Mouse (Mus musculus) urinary bladder, postnatal 4 days (tissue): ENCODE results near the gene Mei1.

Experiments
- DNase-seq, 2 experiments: peaks; one replicate each; pipeline ENCODE4 v3.0.0; 2021 to 2022; ENCODE audit warnings: low spot score in 2 of 2

Gene Mei1

DNA sequence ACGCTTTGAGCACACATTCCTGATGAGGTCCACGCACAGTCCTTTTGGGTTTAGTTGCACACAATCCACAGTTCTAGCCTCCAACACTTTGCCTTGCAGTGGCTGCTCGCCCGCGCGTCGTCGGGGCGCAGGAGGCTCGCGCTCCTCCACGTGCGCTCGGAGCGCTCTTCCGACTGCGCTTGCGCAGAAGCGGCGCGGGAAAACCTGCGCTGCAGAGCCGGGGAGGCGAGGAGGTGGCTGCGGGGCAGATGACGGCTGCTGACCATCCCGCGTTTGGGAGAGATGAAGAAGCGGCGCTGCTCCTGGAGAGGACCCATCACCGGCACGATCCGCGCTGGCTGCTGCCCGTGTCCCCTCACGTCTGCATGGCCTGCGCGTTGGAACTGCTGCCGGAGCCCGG is at the start of gene Mei1:
Mei1 (plus strand) TSS at position 99 of the 400 bp plus-strand sequence.
- DNase-seq: no peak

DNA sequence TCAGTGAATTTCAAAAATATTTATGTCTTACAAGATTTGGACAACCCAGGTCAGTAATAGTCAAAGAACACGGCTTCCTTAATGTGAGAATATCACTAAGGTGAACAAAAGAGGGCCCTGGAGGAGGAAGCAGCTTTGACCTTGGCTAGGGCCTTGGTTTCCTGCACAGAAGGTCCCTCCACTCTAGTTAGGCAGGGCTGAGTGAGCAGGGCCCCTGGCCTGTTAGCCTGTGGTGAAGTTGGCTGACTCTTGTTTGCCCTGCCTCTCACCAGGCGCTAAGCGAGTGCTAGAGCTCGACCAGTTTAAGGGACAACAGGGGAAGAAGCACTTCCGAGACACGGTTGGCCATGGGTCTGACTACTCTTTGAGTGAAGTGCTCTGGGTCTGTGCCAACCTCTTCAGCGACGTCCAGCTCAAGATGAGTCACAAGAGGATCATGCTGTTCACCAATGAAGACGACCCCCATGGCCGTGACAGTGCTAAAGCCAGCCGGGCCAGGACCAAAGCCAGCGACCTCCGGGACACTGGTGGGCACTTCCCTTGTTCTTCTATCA is 47.2 kb upstream of the Mei1 start:
- DNase-seq: no peak

DNA sequence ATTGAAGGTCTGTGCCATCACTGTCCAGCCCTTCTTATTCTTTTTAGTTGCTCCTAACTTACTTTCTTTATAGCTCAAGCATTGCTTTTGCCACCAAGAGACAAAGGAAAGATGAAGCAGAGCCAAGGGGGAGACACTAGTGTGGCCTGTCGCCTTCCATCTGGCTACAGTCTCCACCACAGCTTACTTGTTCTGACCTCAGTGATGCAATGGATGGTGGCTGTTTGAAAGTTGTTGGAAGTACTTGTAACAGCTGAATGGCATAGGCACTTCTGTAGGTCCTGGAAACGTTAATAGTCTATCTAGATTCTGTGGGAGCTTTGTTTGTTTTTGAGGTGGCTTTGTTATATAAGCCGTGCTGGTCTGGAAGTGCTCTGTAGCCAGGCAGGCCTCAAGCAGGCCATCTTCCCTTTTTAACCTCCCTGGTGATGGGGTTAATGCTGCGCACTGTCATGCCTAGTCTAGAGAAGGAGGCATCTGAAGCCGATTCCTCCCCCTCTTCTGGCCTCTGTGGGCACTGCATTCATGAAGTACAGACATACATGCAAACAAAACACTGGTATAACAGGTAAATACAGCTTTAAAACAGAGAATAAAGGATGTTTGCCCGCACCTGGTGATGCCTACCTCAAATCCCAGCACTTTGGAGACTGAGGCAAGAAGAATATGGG is 45.7 kb upstream of the Mei1 start:
- DNase-seq: no peak

DNA sequence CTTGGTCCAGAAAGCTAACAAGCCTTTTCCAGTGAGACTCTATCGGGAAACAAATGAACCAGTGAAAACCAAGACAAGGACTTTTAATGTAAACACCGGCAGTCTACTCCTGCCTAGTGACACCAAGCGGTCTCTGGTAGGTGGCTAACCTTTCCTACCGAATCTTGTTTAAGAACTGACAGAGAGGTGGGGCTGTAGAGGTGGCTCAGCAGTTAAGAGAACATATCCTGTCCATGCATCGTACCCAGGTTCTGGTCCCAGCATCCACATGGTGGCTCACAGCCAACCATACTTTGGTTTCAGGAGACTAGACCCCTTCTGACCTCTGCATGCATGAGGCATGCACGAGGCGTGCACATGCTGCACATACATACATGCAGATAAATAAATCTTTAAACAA is 42.5 kb upstream of the Mei1 start:
- no peak for DNase-seq

DNA sequence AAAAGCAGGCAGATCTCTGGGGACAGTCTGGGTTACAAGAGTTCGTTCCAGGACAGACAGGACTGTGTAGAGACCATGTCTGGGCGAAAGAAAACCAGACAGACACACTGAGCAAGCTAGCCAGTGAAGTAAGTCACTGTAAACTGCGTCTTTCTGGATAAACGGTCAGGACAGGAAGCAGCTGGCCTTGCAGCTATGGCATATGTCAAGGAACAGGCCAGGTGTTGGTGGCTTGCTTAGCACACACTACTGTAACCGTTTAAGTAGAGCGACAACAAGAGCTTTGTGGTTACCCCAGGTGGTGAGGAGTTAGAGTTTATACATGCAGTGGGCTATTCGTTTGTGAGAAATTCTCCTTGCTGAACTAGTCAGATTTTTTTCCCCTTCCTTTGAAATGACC is 42.1 kb upstream of the Mei1 start:
- no peak for DNase-seq

DNA sequence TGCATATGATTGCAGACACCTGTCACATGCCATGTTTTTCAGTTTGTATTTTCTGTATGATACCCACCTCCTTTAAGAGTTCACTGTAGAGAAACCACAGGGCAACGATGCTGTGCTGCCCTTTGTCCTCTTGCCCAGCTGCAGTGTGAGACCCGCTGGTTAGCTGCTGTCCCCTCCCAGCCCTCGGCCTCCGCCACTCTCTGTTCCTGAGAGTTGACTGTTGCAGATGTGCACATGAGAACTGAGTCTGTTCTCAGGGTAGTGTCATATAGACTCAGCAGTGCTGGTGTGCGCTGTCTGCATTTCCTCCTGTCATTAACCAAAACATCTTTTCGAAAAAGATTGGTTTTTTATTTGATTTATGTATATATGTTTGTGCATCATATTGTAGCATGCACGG is 37.4 kb upstream of the Mei1 start:
- no peak for DNase-seq

DNA sequence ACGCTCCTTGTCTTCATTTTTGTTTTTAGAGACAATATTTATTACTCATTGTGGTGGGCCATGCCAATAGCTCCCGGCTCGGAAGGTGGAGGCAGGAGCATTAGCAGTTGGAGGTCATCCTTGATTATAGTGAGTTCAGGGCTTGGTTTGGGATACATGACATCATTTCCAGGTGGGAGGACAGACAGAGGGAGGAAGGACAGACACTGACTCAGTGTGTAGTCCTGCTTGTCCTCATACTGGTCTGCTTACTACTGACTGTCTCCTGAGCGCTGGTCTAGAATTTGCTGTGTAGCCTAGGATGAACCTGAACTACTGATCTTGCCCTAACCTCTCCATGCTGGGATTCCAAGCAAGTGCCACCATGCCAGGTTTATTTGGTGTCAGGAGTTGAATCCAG is 36.0 kb upstream of the Mei1 start, which contains the start of gene Desi1:
Desi1 (minus strand) TSS at position 101 of the 400 bp plus-strand sequence.
- no peak for DNase-seq

DNA sequence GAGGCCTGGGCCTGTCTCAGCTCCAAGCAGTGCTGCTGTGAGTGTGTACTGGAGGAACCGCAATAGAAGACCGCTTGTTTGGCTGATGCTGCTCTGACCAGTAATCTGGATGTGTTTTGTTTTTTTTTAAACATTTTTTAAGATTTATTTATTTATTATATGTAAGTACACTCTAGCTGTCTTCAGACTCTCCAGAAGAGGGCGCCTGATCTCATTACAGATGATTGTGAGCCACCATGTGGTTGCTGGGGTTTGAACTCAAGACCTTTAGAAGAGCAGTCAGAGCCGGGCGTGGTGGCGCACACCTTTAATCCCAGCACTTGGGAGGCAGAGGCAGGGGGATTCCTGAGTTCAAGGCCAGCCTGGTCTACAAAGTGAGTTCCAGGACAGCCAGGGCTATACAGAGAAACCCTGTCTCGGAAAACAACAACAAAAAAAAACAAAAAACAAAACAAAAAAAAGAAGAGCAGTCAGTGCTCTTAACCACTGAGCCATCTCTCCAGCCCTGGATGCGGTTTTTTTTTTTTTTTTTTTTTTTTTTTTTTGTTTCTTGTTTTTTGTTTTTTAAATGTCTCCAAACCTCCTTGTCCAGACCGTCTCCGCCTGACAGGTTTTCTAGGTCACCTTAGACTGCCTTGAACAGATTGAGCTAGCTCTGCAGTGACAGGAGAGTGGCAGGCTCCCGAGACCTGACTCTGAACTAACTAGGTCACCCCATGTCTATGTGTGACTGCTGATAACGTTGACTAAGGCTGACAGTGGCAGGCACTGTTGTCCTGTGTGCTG is 33.7 kb upstream of the Mei1 start:
- DNase-seq: no peak

DNA sequence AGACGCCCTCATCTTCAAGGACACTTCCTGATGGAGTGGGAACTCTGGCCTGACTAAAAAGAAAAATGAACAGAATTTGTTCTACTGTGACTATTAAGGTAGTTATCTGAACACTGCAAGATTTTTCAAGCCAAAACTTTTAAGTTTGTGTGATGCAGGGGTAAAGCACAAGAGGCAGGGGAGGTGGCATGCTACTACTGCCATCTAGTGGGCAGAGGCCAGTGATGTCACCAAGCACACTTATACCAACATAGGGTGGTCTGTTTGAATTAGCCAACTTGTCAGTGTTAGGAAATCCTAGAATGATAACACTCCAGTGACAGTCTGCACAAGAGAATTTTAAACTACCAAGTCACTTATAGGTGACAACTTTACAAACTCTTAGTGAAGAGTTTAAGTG is 29.1 kb upstream of the Mei1 start:
- DNase-seq: no peak

DNA sequence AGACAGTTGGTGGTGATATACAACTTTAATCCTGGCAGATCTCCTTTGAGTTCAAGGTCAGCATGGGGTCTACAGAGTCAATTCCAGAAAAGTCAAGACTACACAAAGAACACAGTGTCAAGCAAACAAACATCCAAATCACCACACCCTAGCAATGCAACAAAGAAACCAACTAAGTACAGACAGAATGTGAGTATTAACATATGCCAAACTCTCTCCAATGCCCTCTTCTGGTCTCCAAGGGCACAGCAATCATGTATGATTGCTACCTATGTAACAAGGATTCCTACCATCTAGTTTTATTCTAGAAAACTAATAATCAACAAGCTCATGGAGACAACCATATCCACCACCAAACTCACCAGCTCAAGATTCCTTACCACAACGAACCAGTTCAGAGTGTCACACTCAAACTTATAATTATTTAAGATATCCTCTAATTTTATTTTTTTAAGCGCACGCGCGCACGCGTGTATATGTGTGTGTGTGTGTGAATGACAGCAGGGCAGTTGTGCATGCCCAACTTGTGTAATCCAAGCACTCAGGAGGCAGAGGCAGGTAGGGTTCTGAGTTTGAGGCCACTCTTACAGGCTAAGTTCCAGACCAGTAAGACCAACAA is 25.5 kb upstream of the Mei1 start:
- no peak for DNase-seq

DNA sequence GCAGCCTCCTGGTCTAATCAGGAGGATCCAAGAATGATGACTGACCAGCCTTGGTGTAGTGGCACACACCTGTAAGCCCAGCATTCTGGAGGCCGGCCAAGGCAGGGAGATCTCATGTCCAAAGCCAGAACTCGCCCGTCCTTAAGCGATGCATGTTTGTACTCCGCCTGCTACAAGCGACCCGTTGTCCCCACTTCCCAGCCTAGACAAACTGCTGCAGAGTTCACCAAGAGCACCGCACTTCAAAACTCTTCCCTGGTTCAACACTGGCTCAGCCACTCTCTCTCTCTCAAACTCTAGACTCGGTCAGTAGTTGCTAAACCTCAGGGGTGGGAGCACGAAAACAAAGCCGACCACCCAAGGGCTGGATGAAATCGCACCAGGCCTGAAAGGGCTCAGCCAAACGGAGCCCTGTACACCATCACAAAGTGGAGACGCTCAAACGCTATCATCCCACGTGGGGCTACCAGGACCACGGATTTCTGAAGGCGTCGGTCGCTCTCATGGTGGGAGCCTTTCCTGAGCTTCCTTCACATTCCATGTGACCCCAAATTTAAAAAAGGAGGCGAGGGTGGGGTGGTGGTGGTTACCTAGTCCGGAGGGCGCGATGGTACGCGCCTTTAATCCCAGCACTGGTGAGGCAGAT is 23.4 kb upstream of the Mei1 start:
- DNase-seq: no peak

DNA sequence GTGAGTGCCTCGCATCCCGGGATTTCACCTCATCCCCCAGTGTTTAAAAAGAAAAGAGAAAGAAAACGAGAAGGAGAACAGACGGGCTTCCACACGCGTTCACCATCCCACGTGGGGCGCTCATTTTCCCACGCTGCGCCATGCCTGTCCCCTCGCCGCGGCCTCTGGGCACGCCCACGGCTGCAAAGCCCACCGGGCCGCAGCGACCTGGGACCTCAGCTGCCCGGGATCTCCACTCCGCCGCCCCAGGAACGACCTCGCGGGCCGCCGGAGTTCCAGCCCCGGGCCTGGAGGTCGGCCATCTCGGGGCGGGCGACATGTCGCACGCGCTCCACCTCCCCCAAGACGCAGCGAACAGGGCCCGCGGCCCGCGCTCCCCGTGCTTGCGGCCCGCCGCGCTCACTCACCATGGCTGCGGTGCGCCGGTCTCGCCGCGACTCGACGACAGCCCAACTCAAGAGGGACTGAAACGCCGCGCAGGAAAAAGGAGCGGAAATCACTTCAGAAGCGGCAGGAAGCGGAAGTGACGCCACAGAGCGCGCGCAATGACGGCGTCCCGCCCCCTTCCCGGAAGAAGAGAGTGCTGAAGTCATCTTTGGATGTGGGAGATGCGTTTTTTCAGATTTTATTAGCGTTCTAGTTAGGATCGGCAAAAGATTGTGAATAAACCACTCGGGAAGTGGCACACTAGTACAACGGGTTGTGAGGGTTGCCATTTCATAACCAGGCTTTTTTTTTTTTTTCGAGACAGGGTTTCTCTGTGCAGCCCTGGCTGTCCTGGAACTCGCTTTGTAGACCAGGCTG is 22.5 kb upstream of the Mei1 start, which contains the start of gene Snu13:
Snu13 (minus strand) TSS at position 519 of the 804 bp plus-strand sequence.
- DNase-seq: peak; percentile 83 to 91

DNA sequence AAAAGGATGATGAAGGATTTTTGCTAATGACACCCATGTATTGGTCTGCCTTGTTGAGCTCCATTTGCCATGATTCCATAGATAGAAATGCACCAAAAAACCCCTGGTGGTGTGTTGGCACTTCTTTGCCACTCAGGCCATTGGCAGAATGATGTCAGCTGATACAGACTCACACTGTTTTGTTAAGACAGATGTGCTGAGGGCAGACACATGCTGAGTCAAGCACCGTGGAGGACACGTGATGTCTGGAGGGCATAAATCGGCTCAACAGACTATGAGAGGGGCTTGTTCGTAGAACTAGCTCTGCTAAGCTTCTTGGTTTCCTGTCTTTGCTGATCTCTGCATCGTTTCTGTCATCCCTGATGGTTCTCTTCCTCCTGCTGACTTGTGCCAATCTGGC is 17.3 kb upstream of the Mei1 start:
- no peak for DNase-seq

DNA sequence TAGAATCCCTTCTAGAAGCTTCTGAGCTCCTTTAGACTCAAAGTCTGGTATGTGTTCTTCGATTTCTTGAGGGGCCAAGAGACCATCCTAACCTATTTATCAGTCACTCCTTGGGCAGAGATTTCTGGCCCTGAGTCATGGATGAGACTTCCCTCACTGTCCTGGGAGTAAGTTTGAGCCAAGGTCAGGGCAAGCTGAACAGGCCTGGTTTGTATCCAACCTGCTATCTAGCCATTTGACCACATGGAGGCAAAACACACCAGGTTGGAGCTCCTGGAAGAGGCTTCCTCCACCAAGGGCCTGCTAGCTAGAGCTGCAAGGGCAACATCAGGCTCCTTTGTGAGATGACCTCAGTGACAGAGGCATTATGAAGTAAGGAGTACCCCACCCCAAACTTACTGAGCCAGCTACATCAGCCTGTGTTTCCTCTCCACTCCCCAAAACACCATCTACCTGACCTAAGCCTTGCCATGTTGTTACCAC is 11.0 kb upstream of the Mei1 start, which contains the start of gene 4930407I10Rik:
4930407I10Rik (plus strand) TSS at position 433 of the 483 bp plus-strand sequence.
- DNase-seq: no peak

DNA sequence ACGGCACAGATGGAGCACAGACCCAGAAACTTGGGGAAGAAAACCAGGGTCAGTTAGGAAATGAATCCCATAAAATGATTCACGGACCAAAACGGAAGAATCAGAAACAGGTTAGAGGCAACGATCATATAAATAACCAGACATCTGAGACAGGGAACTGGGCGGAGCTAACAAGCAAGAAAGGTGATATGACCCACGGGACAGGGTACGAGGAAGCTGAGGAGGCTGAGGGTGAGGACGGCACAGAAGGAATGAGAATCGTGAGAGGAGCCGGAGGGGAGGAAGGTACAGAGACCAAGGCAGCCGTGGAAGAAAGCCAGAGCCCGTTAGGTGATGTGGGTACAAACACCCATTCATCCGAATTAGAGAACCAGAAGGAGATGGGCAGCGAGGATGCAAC is 5.9 kb upstream of the Mei1 start:
- no peak for DNase-seq

DNA sequence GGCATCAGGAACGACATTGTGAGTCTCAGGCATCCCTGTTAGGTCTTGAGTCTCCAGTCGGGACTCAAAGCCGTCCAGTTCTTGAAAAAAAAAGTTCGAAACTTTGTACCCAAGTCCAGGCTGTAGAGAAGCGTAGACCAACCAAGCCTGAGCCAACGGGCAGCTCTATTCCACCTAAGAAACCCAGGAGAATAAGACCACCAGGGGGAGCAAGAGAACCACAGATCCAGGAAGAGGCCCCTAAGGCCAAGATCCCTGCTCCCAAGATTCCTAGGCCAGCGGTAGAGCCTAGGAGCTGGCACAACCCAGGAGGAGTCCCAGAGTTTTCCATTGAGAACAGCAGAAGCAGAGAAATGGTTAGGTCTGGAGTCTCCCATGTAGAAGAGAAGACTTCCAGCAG is 4.3 kb upstream of the Mei1 start:
- peak in 1 of 2 experiments; percentile 38 for DNase-seq

DNA sequence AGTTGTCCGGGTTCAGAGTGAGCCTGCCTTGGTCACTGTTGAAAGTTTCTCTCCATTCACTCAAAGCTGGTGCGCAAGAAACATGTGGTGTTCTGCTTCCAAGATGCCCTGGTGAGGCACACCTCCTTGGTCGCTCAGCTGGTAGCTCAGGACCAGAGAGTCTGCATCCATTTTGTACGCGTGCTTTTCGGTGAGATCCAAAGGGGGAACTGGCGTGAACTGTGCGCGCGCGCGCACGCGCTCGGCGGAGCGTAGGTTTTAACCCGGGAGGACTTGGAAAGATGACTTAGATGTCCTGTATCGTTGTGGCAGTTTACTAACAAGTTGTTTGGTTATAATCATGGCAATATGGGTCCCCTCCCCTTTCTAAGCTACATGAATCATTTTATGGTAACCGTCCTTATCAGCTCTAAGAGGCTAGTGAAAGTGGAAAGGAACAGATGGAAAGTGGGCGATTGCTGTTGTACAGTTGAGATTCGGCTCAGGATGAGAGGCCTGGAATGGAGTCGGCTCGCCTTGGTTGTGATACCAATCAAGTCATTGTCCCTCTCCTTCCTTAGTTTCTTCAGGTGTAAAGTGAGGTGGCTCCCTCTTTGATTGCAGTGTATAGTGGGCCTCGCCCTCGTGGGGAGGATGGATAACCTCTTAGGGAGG is 2.1 kb downstream of the Mei1 start:
- DNase-seq: no peak

DNA sequence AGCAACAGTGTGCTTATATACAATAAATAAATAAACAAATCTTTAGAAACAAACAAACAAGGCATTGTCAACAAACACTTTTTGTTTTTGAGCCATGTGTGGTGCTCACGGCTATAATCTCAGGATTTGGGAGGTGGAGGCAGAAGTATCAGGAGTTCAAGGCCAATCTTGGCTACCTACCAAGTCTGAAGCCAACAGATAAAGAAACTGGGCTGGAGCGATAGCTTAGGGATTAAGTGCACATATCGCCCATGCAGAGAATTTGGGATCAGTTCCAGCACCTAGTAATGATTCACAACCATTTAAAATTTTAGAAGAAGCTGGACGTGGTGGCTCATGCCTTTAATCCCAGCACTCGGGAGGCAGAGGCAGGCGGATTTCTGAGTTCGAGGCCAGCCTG is 3.7 kb downstream of the Mei1 start:
- no peak for DNase-seq

DNA sequence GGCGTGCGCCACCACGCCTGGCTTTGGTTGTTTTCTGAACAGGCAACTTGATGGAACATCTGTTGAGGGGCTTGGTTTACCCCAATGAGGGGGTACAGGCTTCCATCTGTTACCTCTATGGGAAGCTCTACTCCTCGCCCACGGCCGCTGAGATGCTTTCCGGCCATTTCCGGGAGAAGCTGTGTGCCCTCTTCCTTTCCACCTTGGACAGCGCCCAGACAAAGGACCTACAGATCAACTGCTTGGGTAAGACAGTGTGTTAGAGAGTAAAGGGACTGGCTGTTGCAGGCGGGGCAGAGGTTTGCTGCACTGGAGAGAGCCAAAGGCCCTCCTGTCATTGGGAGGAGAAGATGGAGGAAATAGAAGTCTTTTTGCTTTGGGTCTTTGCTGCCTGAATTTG is 10.1 kb downstream of the Mei1 start:
- DNase-seq: no peak

DNA sequence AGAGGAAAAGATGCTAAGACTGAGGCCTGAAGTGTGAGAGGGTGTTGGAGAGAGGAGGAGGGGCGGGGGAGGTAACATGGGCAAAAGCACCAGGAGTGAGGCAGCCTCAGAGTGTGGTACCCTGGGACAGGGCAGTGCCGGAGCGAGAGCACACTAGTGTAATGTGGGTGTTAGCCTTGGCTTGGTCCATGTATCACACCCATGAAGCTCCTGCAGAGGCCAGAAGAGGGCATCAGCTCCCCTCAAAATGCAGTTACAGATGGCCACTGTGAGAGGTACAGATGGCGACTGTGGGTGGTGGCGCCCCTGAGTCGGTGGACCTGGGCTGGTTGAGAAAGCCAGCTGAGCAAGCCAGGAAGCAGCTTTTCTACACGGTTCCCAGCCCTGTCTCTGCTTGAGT is 11.4 kb downstream of the Mei1 start:
- no peak for DNase-seq
